Mouse (Mus musculus) spleen, adult 12 weeks (tissue): ENCODE measurements around the gene Etfa.

ENCODE experiments used
- DNase-seq: peaks from one replicate; pipeline ENCODE4 v3.0.0; 2022; ENCODE audit warnings: low spot score

Gene Etfa

DNA sequence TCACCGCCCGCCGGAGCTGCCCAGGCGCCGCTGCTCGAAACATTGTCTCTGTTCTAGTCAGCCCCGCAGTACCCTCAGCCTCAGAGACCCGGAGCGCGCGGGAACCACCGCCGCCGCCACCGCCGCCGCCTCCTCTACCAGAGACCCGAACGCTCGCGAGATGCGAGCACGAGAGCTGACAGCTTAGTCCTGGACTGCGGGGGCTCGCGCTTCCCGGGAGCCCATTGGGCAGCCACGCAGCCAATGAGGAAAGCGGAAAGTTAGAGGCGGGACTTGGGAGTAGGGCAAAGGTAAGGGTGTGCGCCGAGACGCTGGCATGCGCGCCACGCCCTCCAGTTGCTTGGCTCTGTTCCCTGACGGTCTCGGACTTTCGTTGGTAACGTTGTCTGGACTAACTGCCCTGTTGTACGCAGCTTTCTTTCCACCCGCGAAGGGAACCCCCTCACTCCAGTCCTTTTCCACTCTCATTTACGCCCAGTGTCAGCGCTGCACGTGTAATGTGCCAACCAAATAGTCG, at the start of gene Etfa:
TSS of gene Etfa (minus strand) at position 217 of the 517 bp plus-strand sequence.
- peak; percentile 93 for DNase-seq

DNA sequence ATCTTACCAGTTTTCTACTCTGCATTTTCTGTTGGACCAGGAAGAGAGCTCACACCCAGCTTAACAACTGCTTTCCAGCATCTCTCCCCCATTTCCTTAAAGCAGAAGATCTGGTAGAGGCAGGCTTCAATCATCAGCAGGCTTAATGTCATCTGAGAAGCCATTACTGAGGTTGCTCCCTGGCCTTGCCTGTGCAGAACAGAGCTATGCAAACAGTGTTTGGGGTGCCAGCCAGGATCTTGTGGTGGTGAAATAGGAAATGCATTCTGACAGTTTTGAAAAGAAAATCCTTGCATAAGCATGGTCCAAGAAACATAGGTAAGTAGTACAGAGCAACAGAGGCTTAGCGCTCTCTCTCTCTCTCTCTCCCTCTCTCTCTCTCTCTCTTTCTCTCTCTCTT, 48.9 kb upstream of the Etfa start:
- no peak for DNase-seq

DNA sequence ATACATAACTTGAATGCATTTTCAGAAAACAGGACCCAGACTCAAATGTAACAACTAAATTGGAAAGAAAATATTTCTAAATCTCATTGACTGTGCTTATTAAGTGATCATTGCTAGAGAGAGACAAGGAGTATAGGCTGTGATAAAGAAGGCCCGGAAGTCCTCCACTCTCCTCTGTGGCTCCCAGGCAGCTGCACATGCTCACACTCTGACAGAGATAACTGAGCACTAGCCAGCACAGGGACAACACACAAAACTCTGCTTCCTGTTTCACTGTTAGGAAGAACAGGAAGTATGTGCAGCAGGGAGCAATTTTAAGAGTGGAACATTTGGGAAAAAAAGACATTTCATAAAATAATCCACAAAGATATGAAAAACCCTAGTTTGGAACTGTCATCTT, 42.9 kb upstream of the Etfa start:
- no peak for DNase-seq

DNA sequence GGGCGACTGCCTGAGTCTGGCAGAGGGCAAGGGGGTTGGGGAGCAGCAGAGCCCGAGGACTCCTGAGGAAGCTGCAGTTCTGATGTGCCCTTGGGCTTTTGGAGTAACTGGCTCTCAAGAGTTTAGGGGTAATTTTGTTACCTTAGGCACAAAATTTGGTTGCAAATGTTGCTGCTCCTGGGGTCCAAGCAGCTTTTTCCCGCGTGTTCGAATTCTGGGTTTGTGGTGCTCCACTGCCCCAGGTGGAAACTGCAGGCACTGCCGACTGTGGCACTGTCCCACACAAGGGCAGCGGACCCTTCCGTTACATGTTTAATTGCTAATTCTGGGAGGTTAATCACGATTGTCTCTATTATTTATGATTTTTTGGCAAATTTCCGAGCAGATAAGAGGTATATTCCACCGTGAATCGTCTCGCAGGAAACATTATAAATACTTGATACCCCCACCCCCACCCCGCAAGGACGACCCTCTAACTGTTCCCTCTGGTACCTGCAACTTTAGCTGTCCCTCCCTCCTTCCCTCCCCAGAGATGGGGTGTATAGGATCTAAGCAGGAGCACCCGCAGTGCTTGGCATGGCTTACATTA, 37.4 kb upstream of the Etfa start:
- DNase-seq, result no peak

DNA sequence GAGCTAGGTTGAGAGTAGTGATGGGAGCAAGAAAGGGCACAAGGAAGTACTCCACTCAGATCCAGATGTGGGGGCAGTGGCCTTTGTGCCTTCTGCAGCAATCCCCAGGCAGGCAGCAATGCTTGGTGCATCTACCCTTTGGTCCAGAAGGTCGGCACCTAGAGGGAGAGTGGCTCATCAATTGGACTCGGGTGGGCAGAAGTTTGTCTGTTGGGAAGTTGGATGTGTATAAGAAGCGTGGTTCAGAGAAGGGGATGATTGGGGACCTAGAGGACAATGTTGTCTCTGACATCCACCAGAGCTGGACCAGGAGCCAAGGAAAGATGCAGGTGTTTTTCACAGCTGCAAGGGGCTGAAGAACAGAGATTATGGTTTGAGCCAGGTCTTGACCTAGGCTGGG, 36.8 kb upstream of the Etfa start:
- DNase-seq, result no peak

DNA sequence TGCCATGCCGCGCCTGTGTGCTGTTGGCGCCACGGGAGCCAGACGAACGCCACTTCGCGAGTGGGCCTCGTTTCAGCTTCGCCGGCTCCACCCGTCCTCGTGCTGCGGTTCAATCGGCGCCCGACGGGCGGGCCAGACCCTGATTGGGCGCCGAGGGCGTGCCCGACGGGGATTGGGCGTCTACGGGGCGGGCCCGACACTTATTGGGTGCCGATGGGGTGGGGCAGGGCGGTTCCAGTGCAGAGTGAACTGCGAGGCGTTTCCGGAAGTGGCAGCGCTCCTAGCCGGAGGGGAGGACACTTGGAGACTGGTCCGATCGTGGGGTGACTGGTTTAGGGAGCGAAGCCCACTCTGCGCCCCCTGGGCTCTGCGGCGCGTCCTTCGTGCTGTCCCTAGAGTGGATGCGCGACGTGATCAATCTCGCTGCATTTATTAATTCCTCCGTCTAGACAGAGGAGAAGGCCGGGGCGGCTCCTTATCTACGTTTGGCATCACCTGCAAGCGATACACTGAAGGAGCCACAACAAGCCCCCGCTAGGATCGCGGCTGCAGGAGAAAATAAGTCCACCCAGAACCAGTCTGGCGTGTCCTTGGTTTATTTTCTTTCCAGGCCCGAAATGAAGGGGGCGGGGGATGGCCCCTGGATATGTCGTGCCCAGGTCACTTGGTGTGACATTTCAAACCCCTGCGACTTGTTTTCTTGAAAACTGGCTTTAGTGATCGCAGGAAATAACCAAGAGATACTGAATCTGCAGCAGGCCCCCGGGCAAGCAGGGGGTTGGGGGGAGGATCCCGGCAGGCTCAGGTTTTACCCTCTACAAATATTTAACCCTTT, 34.4 kb upstream of the Etfa start:
- no peak for DNase-seq

DNA sequence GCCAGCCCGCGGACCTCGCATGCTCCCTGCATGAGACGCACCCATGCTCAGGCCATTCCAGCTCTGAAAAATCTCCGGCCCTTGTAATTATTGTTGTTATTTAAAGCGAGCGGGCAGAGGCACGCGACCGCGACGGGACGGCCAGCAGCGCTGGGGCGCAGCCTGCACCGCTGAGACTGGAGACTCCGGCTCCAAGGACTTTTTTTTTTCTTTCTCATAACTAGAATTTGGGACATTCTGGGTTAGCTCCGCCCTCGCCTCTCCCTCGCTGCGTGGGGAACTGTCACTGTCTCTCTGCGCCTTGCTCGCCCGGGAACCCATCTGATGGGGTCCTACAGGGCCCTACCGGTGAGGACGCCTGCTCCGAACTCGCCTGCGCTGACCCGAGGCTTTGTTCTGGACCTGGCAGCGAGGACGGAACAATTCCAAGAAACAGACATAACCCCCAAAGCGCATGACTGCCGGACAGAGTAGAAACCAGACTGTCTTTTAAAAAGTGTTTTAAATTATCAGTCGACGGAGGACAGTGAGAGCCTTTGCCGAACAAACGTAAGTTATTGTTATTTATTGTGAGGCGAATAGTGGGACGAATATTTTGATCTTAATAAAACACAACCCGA, 33.6 kb upstream of the Etfa start:
- DNase-seq, result no peak

DNA sequence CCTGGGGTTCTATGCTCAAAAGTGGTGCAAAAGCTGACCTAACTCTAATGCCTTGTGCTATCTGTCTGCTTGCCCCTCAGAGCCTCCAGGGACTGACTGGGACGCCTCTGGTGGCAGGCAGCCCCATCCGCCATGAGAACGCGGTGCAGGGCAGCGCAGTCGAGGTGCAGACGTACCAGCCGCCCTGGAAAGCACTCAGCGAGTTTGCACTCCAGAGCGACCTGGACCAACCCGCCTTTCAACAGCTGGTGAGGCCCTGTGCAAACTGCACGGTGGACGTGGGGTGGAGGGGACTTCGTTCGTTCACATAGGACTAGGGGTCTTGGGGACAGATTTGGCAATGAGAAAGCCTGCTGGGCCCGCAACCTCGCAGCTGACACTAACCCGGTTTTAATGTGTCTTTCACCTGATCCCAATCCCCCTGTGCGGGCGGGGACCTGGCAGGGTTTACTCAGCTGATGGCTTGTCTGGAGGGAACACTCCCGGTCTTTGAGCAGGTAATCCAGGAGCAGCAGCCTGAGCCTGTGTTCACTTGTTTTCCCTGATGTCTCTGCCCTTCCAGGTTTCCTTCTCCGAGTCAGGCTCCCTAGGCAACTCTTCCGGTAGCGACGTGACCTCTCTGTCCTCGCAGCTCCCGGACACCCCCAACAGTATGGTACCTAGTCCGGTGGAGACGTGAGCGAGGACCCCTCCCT, 33.0 kb upstream of the Etfa start:
- DNase-seq, result no peak

DNA sequence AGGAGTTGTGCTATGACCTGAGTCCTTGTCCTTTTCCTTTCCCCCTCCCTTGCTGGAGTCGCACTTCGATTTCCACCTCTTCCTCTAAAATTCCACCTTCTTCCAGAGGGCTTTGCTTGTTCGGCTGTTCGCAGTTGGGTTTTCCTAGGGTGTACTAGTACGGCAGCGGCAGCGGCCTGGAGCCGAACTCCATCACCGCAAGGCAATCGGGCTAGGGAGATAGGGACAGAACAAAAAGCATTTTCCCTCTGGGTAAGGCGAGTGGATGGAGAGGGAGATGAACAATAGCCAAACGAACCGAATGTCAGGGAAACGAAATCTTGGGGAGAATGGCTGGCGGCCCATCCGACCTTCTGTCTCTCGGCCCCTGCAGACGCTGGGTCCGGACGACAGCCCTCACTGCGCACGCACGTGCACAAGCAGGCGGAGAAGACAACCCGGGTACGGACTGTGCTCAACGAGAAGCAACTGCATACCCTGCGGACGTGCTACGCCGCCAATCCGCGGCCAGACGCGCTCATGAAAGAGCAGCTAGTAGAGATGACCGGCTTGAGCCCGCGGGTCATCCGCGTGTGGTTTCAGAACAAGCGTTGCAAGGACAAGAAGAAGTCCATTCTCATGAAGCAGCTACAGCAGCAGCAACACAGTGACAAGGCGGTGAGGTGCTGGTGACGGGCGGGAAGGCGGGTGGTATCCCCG, 31.8 kb upstream of the Etfa start:
- DNase-seq, result peak; percentile 20

DNA sequence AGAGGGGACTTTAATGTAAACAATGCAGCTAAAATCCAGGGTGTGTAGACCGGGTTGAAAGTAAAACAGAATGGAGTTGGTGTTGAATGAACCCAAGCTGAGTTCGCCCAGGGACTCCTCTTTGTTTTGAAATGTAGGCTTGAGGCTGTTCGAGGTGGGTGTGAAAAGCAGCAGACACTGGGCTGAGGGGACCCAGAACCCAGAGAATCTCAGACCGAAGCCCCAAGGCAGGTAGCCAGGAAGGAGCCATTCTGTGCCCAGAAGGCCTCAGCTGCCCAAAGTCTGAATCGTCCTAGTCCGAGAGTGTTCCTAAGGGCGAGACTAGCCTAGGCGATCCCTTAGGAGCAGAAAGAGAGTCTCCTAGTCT, 31.3 kb upstream of the Etfa start:
- no peak for DNase-seq

DNA sequence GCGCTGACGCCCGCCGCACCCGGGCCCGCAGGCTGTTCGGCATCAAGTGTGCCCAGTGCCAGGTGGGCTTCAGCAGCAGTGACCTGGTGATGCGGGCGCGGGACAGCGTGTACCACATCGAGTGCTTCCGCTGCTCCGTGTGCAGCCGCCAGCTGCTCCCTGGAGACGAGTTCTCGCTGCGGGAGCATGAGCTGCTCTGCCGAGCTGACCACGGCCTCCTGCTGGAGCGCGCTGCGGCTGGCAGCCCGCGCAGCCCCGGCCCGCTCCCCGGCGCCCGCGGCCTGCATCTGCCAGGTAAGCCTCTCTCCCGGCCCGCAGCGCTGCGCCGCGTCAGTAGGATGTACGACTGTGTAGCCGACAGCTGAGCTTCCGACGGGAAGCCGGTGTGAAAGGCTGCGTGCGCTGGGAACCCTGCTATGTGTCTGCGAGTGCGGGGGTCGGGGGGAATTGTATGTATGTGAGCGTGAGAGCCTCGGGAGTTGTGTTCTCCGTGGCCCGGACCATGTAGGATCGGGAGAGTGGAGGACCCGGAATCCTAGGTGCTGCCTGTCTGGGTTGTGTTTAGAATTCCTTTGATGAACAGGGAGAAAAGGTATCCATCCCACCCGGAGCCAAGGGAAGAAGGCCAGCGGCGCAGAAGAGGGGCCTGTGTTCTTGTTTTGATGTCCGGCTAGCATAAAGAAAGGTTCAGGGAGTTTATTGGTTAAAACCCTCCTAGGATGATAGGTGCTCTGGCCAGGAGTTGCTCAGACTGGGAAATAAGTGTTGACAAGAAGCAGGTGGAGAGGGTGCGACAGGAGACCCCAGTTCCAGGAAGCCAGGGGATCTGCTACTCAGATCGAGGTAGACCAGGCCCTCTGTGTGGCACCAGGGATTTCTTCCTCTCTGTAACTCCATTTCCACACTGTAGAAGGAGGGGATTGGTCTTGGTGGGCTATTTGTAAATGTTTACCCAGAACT, 30.6 kb upstream of the Etfa start:
- no peak for DNase-seq

DNA sequence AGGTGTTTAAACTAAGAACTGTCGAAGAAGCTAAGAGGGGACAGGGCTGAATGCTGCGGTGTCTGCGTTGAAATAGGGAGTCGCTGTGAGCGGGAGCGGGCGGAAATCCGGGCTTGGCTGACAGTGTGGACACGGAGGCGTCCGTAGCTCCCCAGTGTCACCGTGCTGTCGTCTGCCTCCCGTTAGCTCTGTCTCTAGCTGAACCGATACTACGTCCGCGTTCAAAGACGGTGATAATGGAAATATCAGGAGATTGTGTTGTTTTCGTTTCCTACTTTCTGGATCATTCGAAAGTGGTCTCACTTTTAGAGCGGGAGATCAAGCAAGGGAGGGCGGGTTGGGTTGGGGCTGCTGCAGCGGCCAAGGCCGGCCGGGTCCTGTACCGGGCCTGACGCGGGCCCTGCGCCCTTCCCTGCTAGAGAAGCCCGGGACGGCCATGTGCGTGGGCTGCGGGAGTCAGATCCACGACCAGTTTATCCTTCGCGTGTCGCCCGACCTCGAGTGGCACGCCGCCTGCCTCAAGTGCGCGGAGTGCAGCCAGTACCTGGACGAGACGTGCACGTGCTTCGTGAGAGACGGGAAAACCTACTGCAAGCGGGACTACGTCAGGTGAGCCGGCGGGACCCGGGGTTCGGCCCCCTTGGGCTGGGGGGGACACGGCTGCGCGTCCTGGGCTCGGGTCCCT, 29.8 kb upstream of the Etfa start:
- DNase-seq, result no peak

DNA sequence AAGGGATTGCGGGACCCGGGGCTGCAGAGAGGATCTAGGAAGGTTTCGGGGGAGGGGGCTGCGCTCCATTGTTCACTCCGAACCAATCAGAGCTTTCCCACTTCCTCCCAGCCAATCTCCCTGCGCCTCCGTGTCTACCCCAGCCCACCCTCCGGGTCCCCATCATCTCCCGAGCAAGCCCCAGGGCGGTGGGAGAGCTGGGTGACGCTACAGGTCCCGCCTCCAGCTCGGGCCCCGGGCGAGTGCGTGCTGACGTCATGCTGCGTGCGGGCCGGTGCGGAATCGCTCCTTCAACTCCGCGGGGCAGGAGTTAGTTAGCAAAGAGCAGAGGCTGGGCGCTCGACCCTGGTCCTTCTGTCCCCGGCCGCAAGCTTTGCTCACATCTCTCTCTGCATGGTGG, 28.8 kb upstream of the Etfa start:
- DNase-seq, result peak; percentile 18

DNA sequence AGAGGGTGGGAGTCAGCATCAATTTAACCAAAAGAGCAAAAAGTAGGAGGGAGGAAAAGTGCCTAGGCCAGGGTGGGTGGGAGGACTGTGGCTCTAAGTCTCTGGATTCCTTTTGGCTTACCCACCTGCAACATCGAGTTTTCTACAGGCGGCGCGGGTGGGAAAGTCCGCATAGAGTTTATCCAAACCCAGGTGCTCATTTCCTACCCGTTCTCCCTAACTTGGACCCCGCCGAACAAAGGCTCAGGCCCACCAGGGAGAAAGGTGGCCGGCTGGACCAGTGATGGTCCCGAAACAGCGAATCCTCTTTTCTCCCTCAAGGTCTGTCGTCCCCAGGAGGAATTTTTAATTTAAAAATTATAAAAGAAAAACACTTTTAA, 28.3 kb upstream of the Etfa start:
- DNase-seq, result no peak

DNA sequence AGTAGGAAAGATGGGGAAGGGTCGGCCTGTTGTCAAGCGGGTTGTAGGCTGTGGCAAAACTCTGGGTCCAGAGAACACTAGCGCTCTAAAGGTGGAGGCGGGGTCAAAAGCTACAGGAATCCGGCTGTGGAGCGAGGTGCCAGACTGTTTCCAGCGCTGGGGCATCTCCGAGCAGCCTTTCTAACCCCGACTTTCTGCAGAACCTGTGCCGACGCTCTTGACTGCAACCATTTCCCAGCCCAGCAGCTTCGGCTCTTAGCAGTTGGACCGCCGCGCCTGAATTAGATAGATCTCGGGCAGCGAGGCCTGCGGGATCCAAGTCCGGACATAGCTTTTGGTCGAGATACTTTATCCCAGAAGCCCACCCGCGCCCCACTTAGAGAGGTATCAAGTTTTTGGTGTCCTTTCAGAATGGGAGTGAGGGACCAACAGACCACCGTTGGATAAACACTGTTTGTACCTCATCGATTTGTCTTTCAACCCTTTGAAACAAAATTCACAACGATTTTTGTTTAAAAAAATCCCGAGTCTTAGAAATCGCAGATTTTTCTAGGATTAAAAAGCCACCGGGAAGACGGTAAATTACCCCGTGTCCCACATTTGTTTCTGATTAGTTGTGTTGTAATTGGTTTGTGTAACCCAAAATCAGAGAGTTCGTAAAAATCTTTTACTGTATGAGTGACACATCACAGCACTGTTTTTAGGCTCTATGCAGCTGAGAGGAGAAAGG, 27.8 kb upstream of the Etfa start:
- no peak for DNase-seq

DNA sequence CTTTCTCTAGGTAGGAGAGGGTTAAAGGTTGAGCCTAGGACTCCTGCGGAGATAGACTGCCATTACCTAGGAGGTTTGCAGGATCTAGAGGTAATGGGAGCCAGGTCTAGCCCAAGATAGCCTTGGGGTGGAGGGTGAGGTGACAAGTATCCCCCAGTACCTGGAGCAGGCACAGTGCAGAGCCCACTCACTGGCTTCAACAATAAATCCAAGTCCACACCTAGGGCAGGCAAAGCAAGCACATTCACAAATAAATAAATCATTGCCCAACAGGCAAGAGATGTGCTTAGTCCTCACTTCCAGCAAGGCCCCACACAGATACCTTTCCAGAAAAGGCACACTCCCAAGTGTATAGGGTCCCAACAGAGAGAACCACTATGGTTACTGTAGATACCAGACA, 27.0 kb upstream of the Etfa start:
- DNase-seq, result no peak

DNA sequence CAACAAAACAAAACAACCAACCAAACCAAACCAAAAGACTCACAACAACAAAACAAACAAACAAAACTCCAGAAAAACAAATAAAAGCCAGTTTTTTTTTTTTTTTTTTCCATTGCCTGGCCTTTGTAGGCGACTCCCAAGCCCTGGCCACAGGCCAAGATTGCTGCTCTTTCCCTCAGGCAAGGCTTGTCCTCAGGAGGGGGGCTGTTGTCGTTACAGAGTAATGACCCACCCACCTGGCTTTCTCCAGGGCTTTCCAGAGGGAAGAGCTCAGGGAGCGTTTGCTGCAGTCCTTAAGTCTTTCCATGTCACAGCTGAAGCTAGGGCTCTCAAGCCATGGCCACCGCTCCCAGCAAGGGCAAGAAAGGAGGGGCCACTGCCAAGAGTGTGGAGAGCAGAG, 26.3 kb upstream of the Etfa start, which contains the start of gene Isl2:
TSS of gene Isl2 (plus strand) at position 296 of the 400 bp plus-strand sequence.
- DNase-seq, result no peak

DNA sequence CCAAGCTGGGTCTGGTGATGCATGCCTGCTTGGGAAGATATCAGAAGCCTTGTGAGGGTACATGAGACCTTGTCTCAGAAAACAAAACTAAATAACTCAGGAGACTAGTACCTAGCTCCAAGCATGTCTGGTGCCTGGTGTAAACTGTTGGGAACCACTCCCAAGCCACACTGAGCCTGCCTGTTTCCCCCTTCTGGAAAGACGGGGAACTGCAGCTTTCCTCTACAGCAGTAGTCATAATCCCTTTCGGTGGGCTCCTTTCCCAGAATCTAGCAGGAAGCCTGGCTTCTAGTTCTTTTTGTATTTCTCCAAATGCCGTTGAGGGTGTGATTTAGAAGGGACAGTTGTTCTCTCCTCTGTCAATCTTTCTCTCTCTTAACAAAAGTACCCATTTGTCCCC, 23.9 kb upstream of the Etfa start:
- no peak for DNase-seq

DNA sequence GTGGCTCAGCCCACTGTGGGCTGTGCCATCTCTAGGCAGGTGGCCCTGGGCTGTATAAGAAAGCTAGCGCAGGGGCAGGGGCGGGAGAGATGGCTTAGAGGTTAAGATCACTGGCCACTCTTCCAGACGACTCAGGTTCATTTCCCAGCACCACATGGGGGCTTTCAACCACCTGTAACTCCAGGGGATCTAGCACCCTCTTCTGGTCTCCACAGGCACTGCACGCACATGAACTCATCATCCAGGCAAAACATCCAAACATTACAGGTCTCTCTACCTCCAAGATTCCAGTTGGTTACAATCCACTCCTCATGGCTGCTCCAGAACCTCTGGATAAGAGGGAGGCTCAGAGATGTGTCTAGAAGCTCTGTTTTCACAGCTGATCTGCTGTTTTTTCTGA, 13.7 kb upstream of the Etfa start:
- DNase-seq, result no peak
